Mouse (Mus musculus): ENCODE data around the gene Ehd4. TPM values are rescaled to one million over a fixed set of nuclear protein-coding genes. Genes with fewer than 3 reads are reported as not detected.

Gene Ehd4
- polyA plus RNA-seq, 1 experiment from 2014 or later = 22.8 TPM

DNA sequence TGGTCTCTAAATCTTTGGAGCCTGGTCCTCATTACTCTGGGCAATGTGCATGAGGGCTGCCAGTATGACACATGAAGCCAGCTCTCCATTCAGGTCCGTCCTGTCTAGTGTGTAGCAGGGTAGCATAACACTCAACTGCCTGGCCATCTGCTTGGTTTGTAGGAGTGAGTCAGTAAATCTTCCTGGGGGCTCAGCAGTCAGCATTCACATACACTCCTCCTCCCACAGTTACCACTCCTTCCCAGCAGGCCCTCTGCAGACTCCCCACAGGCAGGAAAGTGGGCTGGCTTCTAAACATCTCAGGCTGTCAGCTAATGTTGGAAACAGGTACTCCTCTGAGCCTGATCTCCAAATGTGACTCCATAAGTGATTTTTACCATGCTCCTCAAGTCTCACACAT lies 30.3 kb downstream of the Ehd4 start:
- Histone ChIP-seq H3K4me1 (no peaks in the 10 kb centered on the region), H3K9ac (replicated peaks) (no peak overlapping the region), H3K9me3 (no peaks in the 10 kb centered on the region), H3K4me2 (replicated peaks) (no peak overlapping the region), H3K27me3 (no peaks in the 10 kb centered on the region), H3K36me3 (no peaks in the 10 kb centered on the region), H3K4me3 (no peak overlapping the region), H3K27ac (replicated peaks) (no peak overlapping the region)
- no peak for ATAC-seq (ENCODE audit: low FRiP score, low read depth)
- 60% methylated on average over 1 of the region's 1 CpGs for WGBS

DNA sequence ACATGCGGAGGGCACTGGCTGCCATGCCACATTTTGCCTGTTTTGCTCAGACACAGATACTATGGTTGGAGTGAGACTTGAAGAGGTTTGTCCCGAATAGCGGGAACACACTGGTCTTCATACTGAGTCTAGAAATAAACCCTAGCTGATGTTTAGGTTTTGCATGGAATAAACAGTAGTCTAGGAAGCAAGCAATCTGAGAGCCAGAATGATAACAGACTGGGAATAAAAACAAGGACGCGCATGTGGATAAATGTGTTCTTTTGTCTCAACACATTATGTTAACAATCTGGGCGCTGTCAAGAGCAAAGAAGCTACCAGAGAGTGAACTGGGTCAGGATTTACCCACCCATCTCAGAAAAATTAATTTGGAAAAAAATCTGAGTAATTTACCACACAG lies 31.4 kb downstream of the Ehd4 start:
- Histone ChIP-seq H3K4me3 (no peak overlapping the region), H3K9ac (replicated peaks) (no peak overlapping the region), H3K36me3 (no peaks in the 10 kb centered on the region), H3K9me3 (no peaks in the 10 kb centered on the region), H3K4me2 (replicated peaks) (no peak overlapping the region), H3K27me3 (no peaks in the 10 kb centered on the region), H3K4me1 (no peaks in the 10 kb centered on the region), H3K27ac (replicated peaks) (no peak overlapping the region)
- WGBS = 91% methylated on average over 6 of the region's 6 CpGs
- ATAC-seq (ENCODE audit: low FRiP score, low read depth) = no peak

DNA sequence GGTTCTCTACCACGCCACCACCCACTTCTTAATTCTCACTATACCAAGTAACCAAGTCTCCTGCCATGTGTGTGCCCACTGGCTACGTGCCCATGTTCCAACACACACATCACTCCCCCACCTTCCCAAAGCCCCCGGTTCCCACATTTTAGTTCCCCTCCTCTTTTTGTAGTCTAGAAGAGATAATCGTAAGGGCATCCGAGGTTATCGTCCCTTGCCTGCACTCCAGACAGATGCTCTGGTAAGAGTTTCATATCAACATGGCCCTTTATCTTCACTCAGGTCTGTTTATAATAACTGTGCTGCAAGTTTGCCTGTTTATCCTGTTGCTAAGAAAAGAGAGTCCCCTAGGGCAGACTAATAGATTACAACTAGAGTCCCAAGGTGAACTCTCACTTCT lies 37.1 kb downstream of the Ehd4 start:
- Histone ChIP-seq H3K9ac (replicated peaks) (no peak overlapping the region), H3K9me3 (no peaks in the 10 kb centered on the region), H3K4me1 (no peaks in the 10 kb centered on the region), H3K4me3 (no peak overlapping the region), H3K36me3 (no peaks in the 10 kb centered on the region), H3K27ac (replicated peaks) (no peak overlapping the region), H3K4me2 (replicated peaks) (no peak overlapping the region), H3K27me3 (no peaks in the 10 kb centered on the region)
- 91% methylated on average over 6 of the region's 6 CpGs for WGBS
- ATAC-seq (ENCODE audit: low FRiP score, low read depth) = no peak

DNA sequence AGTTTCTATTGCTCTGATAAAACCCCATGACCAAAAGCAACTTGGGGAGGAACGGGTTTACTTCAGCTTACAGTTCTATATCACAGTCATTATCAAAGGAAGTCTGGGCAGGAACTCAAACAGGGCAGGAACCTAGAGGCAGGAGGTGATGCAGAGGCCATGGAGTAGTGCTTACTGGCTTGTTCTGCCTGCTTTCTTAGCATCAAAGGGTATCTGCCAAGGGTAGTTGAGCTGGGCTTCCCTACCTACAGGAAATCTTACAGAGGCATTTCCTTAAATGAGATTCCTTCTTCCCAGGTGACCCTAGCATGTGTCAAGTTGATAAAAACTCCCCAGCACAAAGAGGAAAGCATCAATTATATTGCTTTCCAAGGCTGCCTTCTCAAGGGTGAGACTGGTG lies 38.0 kb downstream of the Ehd4 start:
- no peaks in the 10 kb centered on the region for H3K36me3 ChIP-seq
- no peak overlapping the region for H3K27ac ChIP-seq (replicated peaks)
- H3K9ac ChIP-seq (replicated peaks) = no peak overlapping the region
- H3K27me3 ChIP-seq = no peaks in the 10 kb centered on the region
- WGBS = 75% methylated on average over 1 of the region's 1 CpGs
- H3K4me2 ChIP-seq (replicated peaks) = no peak overlapping the region
- H3K4me3 ChIP-seq = no peak overlapping the region
- no peaks in the 10 kb centered on the region for H3K9me3 ChIP-seq
- no peaks in the 10 kb centered on the region for H3K4me1 ChIP-seq
- no peak for ATAC-seq (ENCODE audit: low FRiP score, low read depth)

- ATAC-seq (ENCODE audit: low FRiP score, low read depth) = no peak
- Histone ChIP-seq H3K9ac (replicated peaks) (no peak overlapping the region), H3K36me3 (no peaks in the 10 kb centered on the region), H3K27ac (replicated peaks) (no peak overlapping the region), H3K9me3 (no peaks in the 10 kb centered on the region), H3K4me1 (no peaks in the 10 kb centered on the region), H3K27me3 (no peaks in the 10 kb centered on the region), H3K4me2 (replicated peaks) (no peak overlapping the region), H3K4me3 (no peak overlapping the region)
- 72% methylated on average over 4 of the region's 4 CpGs for WGBS
These were observed 39.4 kb downstream of the Ehd4 start for GRCm38 (mm10) chr2:120114977-120115376.

DNA sequence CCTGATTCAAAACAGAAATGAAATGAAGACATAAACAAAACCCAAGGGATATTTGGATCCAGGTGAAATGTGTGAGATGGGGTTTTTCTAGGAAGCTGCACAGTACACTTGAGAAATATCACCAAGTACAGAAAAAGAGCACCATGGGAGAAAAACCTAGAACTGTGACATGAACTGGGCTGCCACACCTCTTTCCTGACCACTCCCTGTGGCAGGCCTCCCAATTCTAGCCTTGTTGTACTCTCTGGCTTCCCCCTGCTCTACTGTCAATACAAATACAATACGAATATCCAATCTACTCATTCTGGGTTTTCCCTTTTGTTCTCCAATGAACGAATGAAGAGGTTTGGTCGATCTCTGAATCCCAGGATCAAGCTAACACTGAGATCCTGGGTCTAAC lies 40.4 kb downstream of the Ehd4 start:
- Histone ChIP-seq H3K4me1 (no peaks in the 10 kb centered on the region), H3K27ac (replicated peaks) (no peak overlapping the region), H3K27me3 (no peaks in the 10 kb centered on the region), H3K36me3 (no peaks in the 10 kb centered on the region), H3K4me2 (replicated peaks) (no peak overlapping the region), H3K9ac (replicated peaks) (no peak overlapping the region), H3K4me3 (no peak overlapping the region), H3K9me3 (no peaks in the 10 kb centered on the region)
- ATAC-seq (ENCODE audit: low FRiP score, low read depth) = no peak
- WGBS = 94% methylated on average over 3 of the region's 3 CpGs

DNA sequence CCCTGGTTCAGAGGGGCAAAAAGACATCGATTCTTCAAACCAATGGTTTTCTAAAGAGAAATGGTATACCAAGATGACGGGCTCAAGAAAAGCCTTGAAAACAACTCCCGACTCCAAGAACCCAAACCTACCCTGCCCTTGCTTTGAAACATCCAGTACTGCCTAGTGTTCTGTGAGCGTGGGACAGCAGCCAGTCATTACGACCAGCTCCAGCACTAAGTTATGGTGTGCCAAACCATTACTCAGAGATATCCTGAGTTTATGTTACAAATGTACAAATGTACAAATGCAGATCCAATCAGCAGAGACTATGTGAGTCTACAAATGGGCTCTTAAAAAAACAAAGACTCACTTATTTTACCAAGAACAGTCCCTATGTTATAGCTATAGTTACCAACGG lies 40.9 kb downstream of the Ehd4 start:
- H3K27ac ChIP-seq (replicated peaks) = no peak overlapping the region
- no peak overlapping the region for H3K4me3 ChIP-seq
- 94% methylated on average over 6 of the region's 6 CpGs for WGBS

GRCm38 (mm10) chr2:120111596-120111995 lies 42.8 kb downstream of the Ehd4 start:
- no peak for ATAC-seq (ENCODE audit: low FRiP score, low read depth)
- H3K4me1 ChIP-seq = no peaks in the 10 kb centered on the region
- no peak overlapping the region for H3K9ac ChIP-seq (replicated peaks)
- H3K36me3 ChIP-seq = no peaks in the 10 kb centered on the region
- no peaks in the 10 kb centered on the region for H3K27me3 ChIP-seq
- no peak overlapping the region for H3K27ac ChIP-seq (replicated peaks)
- no peaks in the 10 kb centered on the region for H3K9me3 ChIP-seq
- WGBS = 77% methylated on average over 4 of the region's 4 CpGs
- no peak overlapping the region for H3K4me2 ChIP-seq (replicated peaks)
- H3K4me3 ChIP-seq = no peak overlapping the region

More for the DNA sequence above, 40.9 kb downstream of the Ehd4 start:
- Histone ChIP-seq H3K36me3 (no peaks in the 10 kb centered on the region), H3K9ac (replicated peaks) (no peak overlapping the region), H3K4me2 (replicated peaks) (no peak overlapping the region), H3K9me3 (no peaks in the 10 kb centered on the region), H3K4me1 (no peaks in the 10 kb centered on the region), H3K27me3 (no peaks in the 10 kb centered on the region)
- no peak for ATAC-seq (ENCODE audit: low FRiP score, low read depth)

DNA sequence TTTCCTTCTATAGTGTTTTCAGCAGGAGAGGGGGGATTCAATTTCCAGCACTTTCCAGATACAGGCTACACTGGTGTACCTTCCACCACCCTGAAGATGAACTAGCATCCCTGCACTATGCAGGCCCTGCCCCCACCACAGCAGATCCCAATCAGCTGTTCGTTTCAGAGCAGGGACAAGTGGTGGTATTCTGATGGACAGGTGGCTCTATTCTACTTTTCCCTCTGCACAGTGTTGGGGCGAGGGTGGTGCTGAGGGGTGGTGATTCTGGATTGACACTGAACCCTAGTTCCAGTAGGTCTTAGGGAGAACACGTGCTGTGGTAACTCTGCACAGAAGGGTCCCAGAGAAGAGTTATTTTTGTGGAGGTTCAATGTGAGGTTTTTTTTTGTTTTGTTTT lies 43.2 kb downstream of the Ehd4 start:
- H3K36me3 ChIP-seq = no peaks in the 10 kb centered on the region
- H3K27ac ChIP-seq (replicated peaks) = no peak overlapping the region
- H3K9me3 ChIP-seq = no peaks in the 10 kb centered on the region
- H3K4me1 ChIP-seq = no peaks in the 10 kb centered on the region
- H3K4me2 ChIP-seq (replicated peaks) = no peak overlapping the region
- no peaks in the 10 kb centered on the region for H3K27me3 ChIP-seq
- H3K9ac ChIP-seq (replicated peaks) = no peak overlapping the region
- 75% methylated on average over 3 of the region's 3 CpGs for WGBS
- H3K4me3 ChIP-seq = no peak overlapping the region
- ATAC-seq (ENCODE audit: low FRiP score, low read depth) = no peak

DNA sequence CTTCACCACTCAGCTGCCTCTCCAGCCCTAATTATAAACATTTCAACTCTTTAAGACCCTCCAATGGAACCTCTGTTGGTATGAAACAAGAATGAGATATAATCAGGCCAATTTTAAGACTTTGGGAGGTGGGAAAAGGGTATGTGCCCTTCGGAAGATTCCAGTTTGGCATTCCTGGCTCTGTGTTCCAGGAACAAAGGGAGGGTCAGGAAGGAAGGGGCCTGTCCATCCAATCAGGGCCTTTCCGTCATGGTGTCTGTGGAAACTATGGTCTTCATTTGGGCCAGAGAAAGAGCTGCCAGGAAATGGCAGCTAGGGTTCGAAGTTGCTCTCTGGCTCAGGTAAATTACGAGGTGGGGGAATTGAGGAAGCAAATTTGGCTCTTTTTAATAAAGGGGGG lies 46.3 kb downstream of the Ehd4 start:
- Histone ChIP-seq H3K4me2 (replicated peaks) (no peak overlapping the region), H3K9ac (replicated peaks) (no peak overlapping the region), H3K27ac (replicated peaks) (no peak overlapping the region), H3K4me1 (no peaks in the 10 kb centered on the region), H3K27me3 (no peaks in the 10 kb centered on the region), H3K36me3 (no peaks in the 10 kb centered on the region), H3K9me3 (no peaks in the 10 kb centered on the region), H3K4me3 (no peak overlapping the region)
- 89% methylated on average over 4 of the region's 4 CpGs for WGBS
- no peak for ATAC-seq (ENCODE audit: low FRiP score, low read depth)

DNA sequence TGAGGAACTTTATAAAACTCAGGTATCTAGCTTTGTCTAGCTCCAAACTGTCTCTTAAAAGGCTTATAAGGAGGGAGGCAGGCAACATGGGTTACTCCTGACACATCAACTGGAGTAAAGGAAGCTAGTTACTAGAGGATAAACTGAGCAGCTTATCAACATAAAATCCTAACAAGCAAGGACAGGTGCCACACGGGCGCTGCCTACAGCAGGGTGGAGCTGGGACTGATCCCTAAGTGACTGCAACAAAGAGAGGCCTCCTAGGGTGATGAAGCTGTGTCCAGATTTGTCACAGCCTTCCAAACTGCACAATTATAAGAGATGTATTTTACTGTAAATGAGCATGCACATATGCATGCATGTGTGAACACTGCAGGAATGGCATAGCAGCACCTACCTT lies 47.0 kb downstream of the Ehd4 start:
- H3K9ac ChIP-seq (replicated peaks) = no peak overlapping the region
- H3K27me3 ChIP-seq = no peaks in the 10 kb centered on the region
- H3K4me2 ChIP-seq (replicated peaks) = no peak overlapping the region
- no peak overlapping the region for H3K27ac ChIP-seq (replicated peaks)
- no peaks in the 10 kb centered on the region for H3K4me1 ChIP-seq
- no peak for ATAC-seq (ENCODE audit: low FRiP score, low read depth)
- no peaks in the 10 kb centered on the region for H3K9me3 ChIP-seq
- no peak overlapping the region for H3K4me3 ChIP-seq
- H3K36me3 ChIP-seq = no peaks in the 10 kb centered on the region
- WGBS = 88% methylated on average over 2 of the region's 2 CpGs

DNA sequence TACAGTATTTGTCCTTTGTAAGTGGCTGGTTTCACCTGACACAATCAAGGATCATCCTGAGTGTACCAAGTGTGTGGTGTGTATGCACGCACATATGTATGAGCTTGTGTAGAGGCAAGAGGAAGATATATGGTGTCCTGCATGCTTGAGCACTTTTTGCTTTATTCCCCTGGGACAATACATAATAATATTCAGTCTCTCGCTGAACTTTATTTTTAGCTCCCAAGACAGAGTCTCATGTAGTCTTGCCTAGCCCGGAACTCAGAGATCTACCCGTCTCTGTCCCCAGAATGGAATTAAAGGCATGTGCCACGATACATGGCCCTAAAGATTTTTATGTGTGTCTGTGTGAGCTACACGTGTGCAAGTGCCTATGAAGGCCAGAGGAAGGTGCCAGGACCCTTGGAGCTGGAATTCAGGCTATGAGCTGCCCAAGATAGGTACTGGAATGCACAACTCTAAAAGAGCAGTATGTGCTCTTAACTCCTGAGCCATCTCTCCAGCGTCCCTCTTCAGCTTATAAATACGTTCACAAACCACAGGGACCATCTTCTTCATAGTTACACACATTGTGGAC lies 47.9 kb downstream of the Ehd4 start:
- Histone ChIP-seq H3K27ac (replicated peaks) (no peak overlapping the region), H3K9ac (replicated peaks) (no peak overlapping the region), H3K36me3 (no peaks in the 10 kb centered on the region), H3K9me3 (no peaks in the 10 kb centered on the region), H3K4me3 (no peak overlapping the region), H3K4me1 (no peaks in the 10 kb centered on the region), H3K27me3 (no peaks in the 10 kb centered on the region), H3K4me2 (replicated peaks) (no peak overlapping the region)
- ATAC-seq (ENCODE audit: low FRiP score, low read depth) = no peak
- 84% methylated on average over 8 of the region's 8 CpGs for WGBS

- no peak overlapping the region for H3K9ac ChIP-seq (replicated peaks)
- H3K4me1 ChIP-seq = no peaks in the 10 kb centered on the region
- no peaks in the 10 kb centered on the region for H3K9me3 ChIP-seq
- H3K4me2 ChIP-seq (replicated peaks) = no peak overlapping the region
- H3K36me3 ChIP-seq = no peaks in the 10 kb centered on the region
- no peaks in the 10 kb centered on the region for H3K27me3 ChIP-seq
- WGBS = 87% methylated on average over 3 of the region's 3 CpGs
- H3K4me3 ChIP-seq = no peak overlapping the region
- ATAC-seq (ENCODE audit: low FRiP score, low read depth) = no peak
- H3K27ac ChIP-seq (replicated peaks) = no peak overlapping the region
These were observed 48.5 kb downstream of the Ehd4 start for GRCm38 (mm10) chr2:120105861-120106260.

Measured in midbrain, embryonic 12.5 days (tissue).